ENCODE assay signal across 10 mouse cellular contexts in the genomic region with DNA sequence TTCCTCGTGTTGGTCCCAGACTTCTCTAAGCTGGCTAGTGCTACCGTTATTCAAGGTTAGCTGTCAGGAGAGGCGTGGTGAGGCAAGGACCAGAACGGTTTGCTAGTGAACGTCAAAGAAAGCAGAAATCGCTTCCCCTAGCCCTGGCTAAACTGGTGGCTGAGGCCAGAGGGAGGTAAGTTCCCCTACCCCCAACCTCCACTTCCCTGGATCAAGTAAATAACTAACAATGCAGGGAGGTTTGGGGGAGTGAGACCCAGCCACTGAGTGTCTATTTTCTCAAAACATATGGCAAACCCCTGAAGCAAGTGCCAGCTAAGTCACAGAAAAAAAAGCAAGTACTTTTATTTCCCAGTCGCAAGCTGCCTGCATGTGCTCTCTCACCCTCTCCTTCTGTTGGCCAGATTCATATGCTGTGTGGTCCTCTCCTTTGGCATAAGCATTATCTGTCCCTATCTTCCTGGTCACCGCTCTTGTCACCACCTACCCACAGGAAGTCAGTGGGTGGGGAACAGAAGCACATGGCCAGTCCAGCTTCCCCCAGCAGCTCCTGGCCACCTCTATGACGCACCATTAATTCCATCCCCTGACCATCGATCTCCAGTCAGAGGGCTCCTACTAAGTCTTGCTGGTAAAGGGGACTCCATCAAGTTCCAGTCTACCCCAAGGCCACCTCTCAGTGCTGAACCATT.
DNase-seq lines count a peak whose midpoint lies in the region; ATAC-seq and TF ChIP-seq lines count a peak whose summit lies in the region.
"Had no signal": no experiment of that assay in that cellular context is flagged by ENCODE, and none has a peak within 500 bp of the region (broad histone marks: within the 10 kb centered on the region; RNA-seq: fewer than 3 reads in every experiment).

No protein-coding gene starts in this region.

- no peak for TF ChIP-seq POLR2A in lung, adult 2 months (IDR thresholded peaks at IDR 0.05; ENCODE audit: borderline replicate concordance, extremely low read depth, low read depth, low read length)

- no peaks in the 10 kb centered on the region for H3K27me3 ChIP-seq in hindbrain, embryonic 16.5 days (replicated peaks; ENCODE audit: control insufficient read depth, insufficient read depth, low read length)
- no peaks in the 10 kb centered on the region for H3K27me3 ChIP-seq in neural tube, embryonic 14.5 days (ENCODE audit: control insufficient read depth, insufficient read depth, low read length)

- peak; percentile 14 for DNase-seq in embryo, embryonic 9.5 days (ENCODE audit: extremely low spot score)
- DNase-seq in embryo, embryonic 11 days, result no peak
- peak; percentile 44 for DNase-seq in lung, postnatal 36 days
- DNase-seq in lung, adult 2 months, result no peak
- no peak for DNase-seq in spleen, postnatal 10 days (ENCODE audit: low spot score in 2 of 2)
- DNase-seq in frontal cortex, postnatal 14 days (ENCODE audit: low spot score in 2 of 2), result no peak
- DNase-seq: B cell, adult 2 months; kidney, adult 8-10 months had no signal

- peak overlapping the region; percentile 90 for H3K27ac ChIP-seq in hindbrain, embryonic 16.5 days (ENCODE audit: low read depth, low read length)
- H3K27ac ChIP-seq in neural tube, embryonic 14.5 days (ENCODE audit: low read depth, low read length), result peak overlapping the region; percentile 83

- TF ChIP-seq CTCF in lung, adult 2 months (IDR thresholded peaks at IDR 0.05; ENCODE audit: insufficient read depth, low read length), result no peak

- no peaks in the 10 kb centered on the region for H3K36me3 ChIP-seq in hindbrain, embryonic 16.5 days (ENCODE audit: control insufficient read depth, insufficient read depth, low read length)
- H3K36me3 ChIP-seq in neural tube, embryonic 14.5 days (ENCODE audit: control insufficient read depth, insufficient read depth, low read length), result no peaks in the 10 kb centered on the region

- ATAC-seq in hindbrain, embryonic 16.5 days, result peak; percentile 43
- ATAC-seq in neural tube, embryonic 14.5 days (ENCODE audit: low read depth), result peak; percentile 29

- peak overlapping the region; percentile 57 for H3K4me2 ChIP-seq in hindbrain, embryonic 16.5 days (ENCODE audit: low read length)
- H3K4me2 ChIP-seq in neural tube, embryonic 14.5 days (ENCODE audit: low read depth, low read length), result peak overlapping the region; percentile 61

- peaks cover 2% of the 10 kb centered on the region; the same call in 1 of the 2 replicates for H3K4me1 ChIP-seq in lung, adult 2 months (ENCODE audit: control insufficient read depth, insufficient read depth, low read length)
- peaks cover 37% of the 10 kb centered on the region for H3K4me1 ChIP-seq in hindbrain, embryonic 16.5 days (ENCODE audit: control insufficient read depth, insufficient read depth, low read depth, low read length)
- H3K4me1 ChIP-seq in neural tube, embryonic 14.5 days (ENCODE audit: control insufficient read depth, insufficient read depth, low read length), result peaks cover 14% of the 10 kb centered on the region

- peak overlapping the region; percentile 63 for H3K9ac ChIP-seq in hindbrain, embryonic 16.5 days (ENCODE audit: low read depth, low read length)
- H3K9ac ChIP-seq in neural tube, embryonic 14.5 days (replicated peaks; ENCODE audit: low read depth, low read length), result peak overlapping the region; percentile 59

- H3K4me3 ChIP-seq in lung, adult 2 months (replicated peaks; ENCODE audit: extremely low read depth, low read depth, low read length), result no peak overlapping the region
- peak overlapping the region; percentile 37 for H3K4me3 ChIP-seq in hindbrain, embryonic 16.5 days (ENCODE audit: low read length)
- H3K4me3 ChIP-seq in neural tube, embryonic 14.5 days (ENCODE audit: low read depth, low read length), result peak overlapping the region; percentile 31

- no peaks in the 10 kb centered on the region for H3K9me3 ChIP-seq in hindbrain, embryonic 16.5 days (ENCODE audit: control insufficient read depth, low read length)
- H3K9me3 ChIP-seq in neural tube, embryonic 14.5 days (ENCODE audit: control insufficient read depth, low read length), result no peaks in the 10 kb centered on the region

- 48% methylated on average over 10 of the region's 10 CpGs for WGBS in lung, adult 2 months
- WGBS in hindbrain, embryonic 16.5 days, result 42% methylated on average over 10 of the region's 10 CpGs
- WGBS in neural tube, embryonic 14.5 days, result 60% methylated on average over 10 of the region's 10 CpGs

Comparison
In these comparisons a context has a peak if more than half of its experiments do, and no peak if none do; other contexts are left out.
1. DNase-seq: peak in embryo, embryonic 9.5 days (single experiment) and lung, postnatal 36 days (single experiment); none in embryo, embryonic 11 days (single experiment), lung, adult 2 months (single experiment), spleen, postnatal 10 days (0 of 2) and frontal cortex, postnatal 14 days (0 of 2).